ENCODE assay signal across 8 mouse cellular contexts in genomic region chr5:16553304-16554047, GRCm38 (mm10). TPM values are rescaled to one million over a fixed set of nuclear protein-coding genes. Genes with fewer than 3 reads are reported as not detected.
A peak's percentile ranks its signal among the peaks of the same experiment; 100 is the strongest.
DNase-seq lines count a peak whose midpoint lies in the region; ATAC-seq lines count a peak whose summit lies in the region.

TSS of gene Hgf (plus strand) at chr5:16553495.

- no peaks in the 10 kb centered on the region for H3K27me3 ChIP-seq in intestine, embryonic 14.5 days (replicated peaks; ENCODE audit: control insufficient read depth, insufficient read depth, low read length)
- no peaks in the 10 kb centered on the region for H3K27me3 ChIP-seq in limb, embryonic 11.5 days (ENCODE audit: control insufficient read depth, insufficient read depth, low read length)

- H3K9ac ChIP-seq in intestine, embryonic 14.5 days (ENCODE audit: low read length), result peak within 1 kb of the TSS; percentile 38
- peak within 1 kb of the TSS; percentile 45 for H3K9ac ChIP-seq in limb, embryonic 11.5 days (ENCODE audit: low read length)

- H3K9me3 ChIP-seq in intestine, embryonic 14.5 days (ENCODE audit: control insufficient read depth, low read length), result no peaks in the 10 kb centered on the region
- H3K9me3 ChIP-seq in limb, embryonic 11.5 days (ENCODE audit: control insufficient read depth, low read length), result no peaks in the 10 kb centered on the region

- peaks cover 14% of the 10 kb centered on the region for H3K4me1 ChIP-seq in intestine, embryonic 14.5 days (replicated peaks; ENCODE audit: control insufficient read depth, insufficient read depth, low read length)
- H3K4me1 ChIP-seq in limb, embryonic 11.5 days (ENCODE audit: control insufficient read depth, insufficient read depth, low read length), result peaks cover 3% of the 10 kb centered on the region; the same call in 1 of the 2 replicates

- H3K4me2 ChIP-seq in intestine, embryonic 14.5 days (ENCODE audit: low read length), result peak within 1 kb of the TSS; percentile 59
- H3K4me2 ChIP-seq in limb, embryonic 11.5 days (ENCODE audit: low read depth, severe bottlenecking), result peak within 1 kb of the TSS; percentile 44

- peak; percentile 47 for DNase-seq in adrenal gland, adult 2 months
- DNase-seq in embryo, embryonic 11 days, result peak; percentile 73
- peak; percentile 23 to 28 for DNase-seq in gastrocnemius, postnatal 36 days
- peak; percentile 78 for DNase-seq in intestine, embryonic 14.5 days (ENCODE audit: low spot score)
- DNase-seq in limb, embryonic 11.5 days (ENCODE audit: low spot score), result peak; percentile 73
- peak; percentile 13 for DNase-seq in right cerebral cortex, postnatal 25 days
- no peak for DNase-seq in thymus, postnatal 36 days

- WGBS in intestine, embryonic 14.5 days, result 1% methylated on average over 16 of the region's 16 CpGs
- WGBS in limb, embryonic 11.5 days, result 3% methylated on average over 16 of the region's 16 CpGs

- peak within 1 kb of the TSS; percentile 38 for H3K4me3 ChIP-seq in intestine, embryonic 14.5 days (ENCODE audit: low read depth, low read length)
- H3K4me3 ChIP-seq in limb, embryonic 11.5 days (ENCODE audit: low read depth, low read length), result peak within 1 kb of the TSS; percentile 29

- intact Hi-C loops in gastrocnemius, postnatal 36 days (cut with DNase I), result no loop called here

- H3K27ac ChIP-seq in intestine, embryonic 14.5 days (ENCODE audit: low read depth), result peak within 1 kb of the TSS; percentile 73
- 0 out of 2 replicates have a peak within 1 kb of the TSS, but pooled peaks have one; percentile 6 for H3K27ac ChIP-seq in limb, embryonic 11.5 days (replicated peaks; ENCODE audit: low read depth, low read length)

- ATAC-seq in intestine, embryonic 14.5 days (replicated peaks; ENCODE audit: low FRiP score, low TSS enrichment, low read depth), result peak; percentile 85
- peak; percentile 71 for ATAC-seq in limb, embryonic 11.5 days (ENCODE audit: insufficient number of reproducible peaks, low FRiP score, low TSS enrichment, low read depth)
- ATAC-seq in megakaryocyte-erythroid progenitor cell, adult 5-6 weeks (replicated peaks; ENCODE audit: low FRiP score, low TSS enrichment, poor library complexity, severe bottlenecking), result peak; percentile 66

- no peaks in the 10 kb centered on the region for H3K36me3 ChIP-seq in intestine, embryonic 14.5 days (ENCODE audit: control insufficient read depth, insufficient read depth, low read length)
- H3K36me3 ChIP-seq in limb, embryonic 11.5 days (ENCODE audit: control insufficient read depth, insufficient read depth, low read length), result no peaks in the 10 kb centered on the region

RNA-seq across cellular contexts. Expression of gene Hgf, which starts in this region (rescaled TPM):
- total RNA-seq in adrenal gland, adult 2 months (2021), result 1 to 10 TPM; 3.3 to 4.4 TPM
- 0.13 and 0.16 TPM in 2 replicates for polyA plus RNA-seq in adrenal gland, adult 2 months (2012; rRNA removed)
- total RNA-seq in gastrocnemius, postnatal 36 days (2021), result under 1 TPM; 0.39 to 0.41 TPM
- 5.8 and 6.5 TPM in 2 replicates for polyA plus RNA-seq in intestine, embryonic 14.5 days (2014; fragmentation: Nextera tagmentation; extraction: Ambion mirVana)
- 8.3 and 9.3 TPM in 2 replicates for polyA plus RNA-seq in limb, embryonic 11.5 days (2014; fragmentation: Nextera tagmentation; extraction: Ambion mirVana)
- 0.84 and 0.96 TPM in 2 replicates for total RNA-seq in megakaryocyte-erythroid progenitor cell, adult 5-6 weeks (2014; fragmentation: Nextera tagmentation)
- total RNA-seq in megakaryocyte-erythroid progenitor cell, adult 5-6 weeks (2017), result 1.4 and 3.5 TPM in 2 replicates

Comparison
In these comparisons a context has a peak if more than half of its experiments do, and no peak if none do; other contexts are left out.
1. Peak in DNase-seq in gastrocnemius, postnatal 36 days; RNA of the gene not detected or under 1 TPM.
2. DNase-seq: peak in adrenal gland, adult 2 months (single experiment), embryo, embryonic 11 days (single experiment), intestine, embryonic 14.5 days (single experiment), limb, embryonic 11.5 days (single experiment) and right cerebral cortex, postnatal 25 days (single experiment); none in thymus, postnatal 36 days (0 of 2).
3. Peak in every context shown above with its lines, with median percentiles within 50 percentile points of each other: ATAC-seq.